Mouse (Mus musculus) lung, adult 18-20 months (tissue): ENCODE measurements around the gene Rad18.

Source experiments
- DNase-seq, 2 experiments: peaks; one replicate each; pipeline ENCODE4 v3.0.0; 2022; ENCODE audit warnings: mixed read lengths in 2 of 2

The Rad18 gene

DNA sequence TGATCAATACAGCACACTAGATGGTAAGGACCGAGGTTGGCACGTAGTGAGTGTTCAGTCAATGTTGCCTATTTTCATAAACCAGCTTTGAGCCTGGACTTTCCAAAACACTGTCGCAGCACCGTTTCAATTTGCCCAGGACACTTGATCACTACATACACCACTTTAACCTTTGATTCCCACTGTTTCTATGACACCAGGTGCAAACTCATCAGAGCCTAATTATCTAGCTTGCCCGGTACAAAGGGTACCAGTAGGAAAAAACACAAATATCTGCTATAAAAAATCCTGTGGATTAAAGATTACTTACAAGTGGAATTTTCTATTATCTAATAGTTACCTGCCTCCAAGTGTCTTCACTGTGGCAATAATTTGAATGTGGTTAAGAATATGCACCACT is 64.4 kb downstream of the Rad18 start:
- no peak for DNase-seq

DNA sequence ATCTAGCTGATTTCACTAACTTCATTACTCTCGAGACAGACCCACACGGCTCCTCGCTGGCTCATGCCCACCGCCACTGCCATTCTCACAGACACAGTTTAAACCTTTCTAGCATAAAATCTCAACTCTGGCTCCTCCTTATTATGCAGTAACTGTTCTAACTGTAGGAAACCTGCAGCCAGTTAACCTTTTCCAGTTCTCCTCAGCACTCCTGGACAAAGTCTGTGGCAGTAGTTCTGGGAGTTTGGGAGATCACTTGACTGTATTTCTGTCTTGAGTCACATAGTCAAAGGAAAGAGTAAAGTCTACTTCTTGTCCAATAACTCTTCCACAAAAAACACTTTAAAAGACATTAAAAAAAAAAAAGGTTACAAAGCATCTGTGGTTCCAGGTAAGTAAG is 66.2 kb downstream of the Rad18 start:
- no peak for DNase-seq

DNA sequence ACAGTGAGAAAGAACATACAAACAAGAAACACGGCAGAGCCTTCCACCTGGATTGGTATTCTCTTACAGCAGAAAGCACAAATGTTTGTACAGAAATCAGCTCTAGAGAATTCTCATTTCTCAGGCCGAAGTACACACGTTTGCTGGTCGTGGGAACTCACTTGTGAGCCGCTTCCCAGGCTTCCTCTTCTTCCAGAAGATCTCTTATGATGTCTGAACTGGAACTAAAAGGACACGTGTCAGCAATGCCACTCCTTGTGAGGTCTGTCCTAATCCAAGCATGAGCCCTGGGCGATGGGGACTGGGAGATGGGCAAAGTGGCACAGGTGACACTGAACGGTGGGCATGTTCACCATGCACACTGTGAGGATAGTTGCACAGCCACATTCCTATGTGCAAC is 68.2 kb downstream of the Rad18 start:
- no peak for DNase-seq

DNA sequence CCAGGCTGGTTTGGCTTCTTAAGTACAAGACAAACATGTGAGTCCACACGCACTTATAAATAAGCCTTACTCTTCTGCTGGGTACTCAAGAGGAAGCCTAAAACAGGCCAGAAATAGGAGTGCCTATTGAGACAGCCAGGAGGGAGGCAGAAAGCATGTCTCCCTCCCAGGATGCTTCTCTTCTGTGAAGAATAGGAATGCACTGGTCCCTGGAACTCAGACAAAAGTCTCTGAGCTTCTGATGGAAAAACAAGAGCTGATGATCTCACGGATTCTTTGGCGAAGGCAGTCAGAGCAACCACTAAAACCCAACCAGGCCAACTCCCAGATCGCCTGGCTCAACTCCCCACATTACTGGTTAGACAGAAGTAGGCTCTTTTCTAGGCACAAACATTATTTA is 74.2 kb downstream of the Rad18 start:
- DNase-seq: peak in 1 of 2 experiments; percentile 7

DNA sequence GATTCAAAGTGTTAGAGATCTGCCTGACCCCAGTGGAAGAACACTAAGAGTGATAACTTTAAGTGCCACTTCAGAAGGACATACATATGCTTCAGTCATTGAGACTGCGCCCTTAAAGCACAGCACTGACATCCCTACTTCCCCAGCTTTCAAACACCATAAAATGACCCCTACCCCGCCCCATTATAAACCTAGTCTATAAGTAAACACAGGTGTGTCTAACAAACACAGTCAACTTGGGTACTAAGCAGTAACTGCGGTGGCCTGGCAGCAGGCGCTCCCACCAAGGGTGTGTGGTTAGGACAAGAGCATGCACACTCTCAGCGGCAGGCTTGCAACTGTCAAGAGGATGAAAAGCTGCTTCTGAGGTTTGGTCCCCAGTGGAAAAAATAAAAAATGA is 76.5 kb downstream of the Rad18 start:
- no peak for DNase-seq

GRCm38 (mm10) chr6:112617728-112618318 is 78.7 kb downstream of the Rad18 start:
- no peak for DNase-seq

- no peak for DNase-seq
These were observed 87.5 kb downstream of the Rad18 start for GRCm38 (mm10) chr6:112609027-112609426.

- DNase-seq: no peak
These were observed 92.6 kb downstream of the Rad18 start for GRCm38 (mm10) chr6:112603866-112604265.

- DNase-seq: no peak
These were observed 101.5 kb downstream of the Rad18 start for GRCm38 (mm10) chr6:112594971-112595370.

GRCm38 (mm10) chr6:112587912-112588311 is 108.6 kb downstream of the Rad18 start:
- no peak for DNase-seq

DNA sequence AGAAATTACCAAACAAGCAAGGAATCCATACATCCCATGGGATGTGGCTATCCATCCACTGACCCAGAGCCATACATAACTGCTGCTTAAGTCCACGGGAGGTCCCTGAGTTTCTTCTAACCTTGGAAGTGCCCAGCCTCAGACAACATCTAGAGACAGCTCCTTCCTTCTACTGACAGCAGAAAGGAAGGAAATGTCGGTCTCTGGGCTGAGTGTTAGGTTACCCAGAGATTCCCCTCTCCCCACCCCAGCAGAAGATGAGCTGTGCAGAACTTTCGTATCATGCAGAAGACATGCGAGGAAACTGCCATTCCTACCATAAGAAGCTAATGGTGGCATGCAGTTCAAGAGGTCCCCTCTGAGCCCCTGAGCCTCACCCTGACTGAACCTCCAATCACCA is 109.5 kb downstream of the Rad18 start:
- no peak for DNase-seq

DNA sequence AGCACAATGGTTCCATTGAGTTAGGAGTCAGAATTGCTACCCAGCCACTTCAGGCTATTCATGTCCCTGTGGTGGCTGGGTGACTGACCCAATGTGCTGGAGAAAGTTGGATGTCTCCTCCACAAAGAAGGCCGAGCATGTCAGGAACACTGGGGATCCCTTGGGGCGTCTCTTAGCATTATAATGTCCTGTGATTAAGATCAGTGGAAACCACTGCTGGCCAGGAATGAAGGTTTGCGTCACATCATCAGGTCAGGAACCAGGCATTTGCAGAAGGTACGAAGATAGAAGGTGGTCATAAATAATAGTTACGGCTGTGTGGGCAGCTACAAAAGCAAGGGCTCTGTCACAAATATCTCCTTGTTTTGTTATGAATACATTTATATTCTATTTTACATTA is 111.5 kb downstream of the Rad18 start:
- no peak for DNase-seq

- DNase-seq: no peak
These were observed 114.5 kb downstream of the Rad18 start for GRCm38 (mm10) chr6:112582022-112582421.

DNA sequence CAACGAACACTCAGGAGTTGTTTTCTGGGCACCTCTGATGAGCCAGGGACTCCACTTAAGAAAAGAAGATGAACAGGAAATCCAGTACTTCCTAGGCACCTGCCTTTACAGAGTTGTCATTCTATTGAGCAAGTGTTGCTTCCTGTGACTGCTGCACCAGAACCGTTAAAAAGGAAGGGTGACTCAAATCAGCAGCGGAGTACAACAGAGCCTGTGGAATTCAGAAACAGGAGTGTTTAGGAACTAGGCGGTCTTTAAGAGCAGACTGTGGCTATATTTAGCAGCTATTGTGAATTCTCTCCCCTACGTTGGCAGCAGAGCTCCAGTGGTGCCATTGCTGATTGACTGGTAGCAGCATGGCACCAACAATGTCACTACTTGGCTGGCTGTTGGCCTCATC is 119.3 kb downstream of the Rad18 start:
- DNase-seq: no peak

GRCm38 (mm10) chr6:112574558-112574957 is 121.9 kb downstream of the Rad18 start:
- no peak for DNase-seq

GRCm38 (mm10) chr6:112570413-112570812 is 126.1 kb downstream of the Rad18 start:
- no peak for DNase-seq
